Mouse (Mus musculus) right cerebral cortex, postnatal 25 days (tissue): ENCODE data around the gene Atp6v1g3.

Source experiments
- DNase-seq: peaks from one replicate; pipeline ENCODE4 v3.0.0; 2022

The Atp6v1g3 gene

DNA sequence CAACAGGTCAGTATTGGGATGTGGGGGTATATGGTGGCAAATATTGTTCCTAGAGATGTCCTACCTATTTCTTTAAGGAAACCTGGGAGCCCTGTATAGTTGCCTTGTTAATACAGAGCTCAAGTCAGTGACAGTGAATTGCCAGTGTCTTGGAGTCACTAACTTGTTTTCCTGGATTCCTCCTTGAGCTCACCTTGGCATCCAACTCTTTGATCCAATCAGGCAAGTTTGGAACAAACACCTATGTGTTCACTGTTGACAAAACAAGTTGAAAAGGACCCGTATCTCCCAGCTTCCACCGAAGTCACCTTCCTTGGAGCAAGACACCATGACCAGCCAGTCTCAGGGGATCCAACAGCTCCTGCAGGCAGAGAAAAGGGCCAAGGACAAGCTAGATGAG, at the start of gene Atp6v1g3:
Atp6v1g3 (plus strand) TSS at position 301 of the 400 bp plus-strand sequence.
- DNase-seq = no peak

GRCm38 (mm10) chr1:138233051-138233450, 40.5 kb upstream of the Atp6v1g3 start:
- DNase-seq = no peak

DNA sequence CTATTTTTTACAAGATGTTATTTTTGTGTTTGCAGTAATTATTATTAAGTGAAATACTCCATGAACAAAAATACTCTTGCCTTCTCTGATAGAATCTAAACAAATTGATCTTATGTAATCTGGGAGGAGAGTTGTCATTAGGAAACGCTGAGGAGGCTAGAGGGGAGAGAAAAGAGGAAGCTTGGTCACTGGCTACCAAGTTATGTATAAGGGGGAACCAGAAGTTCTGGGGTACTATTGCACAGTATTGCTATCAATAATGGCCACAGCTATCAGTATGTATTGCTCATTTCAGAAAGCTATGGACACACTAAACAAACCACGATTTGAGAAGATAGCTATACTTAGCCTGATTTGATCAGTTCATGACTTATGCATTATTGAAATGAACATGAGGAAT, 36.3 kb upstream of the Atp6v1g3 start:
- no peak for DNase-seq

DNA sequence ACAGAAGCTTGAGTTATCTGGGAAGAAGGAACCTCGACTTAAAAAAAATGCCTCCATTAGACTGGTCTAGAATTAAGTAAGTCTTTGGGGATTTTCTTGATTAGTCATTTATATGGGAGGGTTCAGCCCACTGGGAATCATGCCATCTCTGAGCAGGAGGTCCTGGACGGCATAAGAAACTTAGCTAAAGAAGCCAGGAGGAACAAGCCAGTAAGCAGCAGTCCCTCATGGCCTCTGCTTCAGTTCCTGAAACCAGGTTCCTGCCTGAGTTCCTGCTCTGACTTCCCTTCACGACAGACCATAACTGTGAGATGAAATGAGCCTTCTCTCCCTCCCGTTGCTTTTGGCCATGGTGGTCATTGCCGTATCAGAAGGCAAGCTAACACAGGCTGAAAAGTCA, 29.6 kb upstream of the Atp6v1g3 start:
- DNase-seq = no peak

DNA sequence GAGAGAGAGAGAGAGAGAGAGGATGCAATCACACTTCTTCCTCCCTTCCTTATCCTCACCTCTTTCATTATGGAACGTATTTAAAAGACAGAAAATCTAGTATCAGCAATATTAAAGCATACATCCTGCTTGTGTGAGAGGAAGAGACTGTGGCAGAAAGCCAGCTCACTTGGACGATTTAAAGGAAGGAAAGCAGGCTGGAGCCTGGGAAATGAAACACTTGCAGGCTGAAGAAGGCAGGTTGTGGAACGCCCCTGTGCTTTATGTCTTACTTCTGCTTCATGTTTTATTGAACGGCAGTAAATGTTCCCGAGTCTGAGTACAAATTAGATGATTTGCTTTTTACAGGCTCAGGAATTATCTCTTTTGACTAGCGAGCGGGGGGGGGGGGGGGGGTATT, 29.1 kb upstream of the Atp6v1g3 start:
- peak; percentile 14 for DNase-seq

DNA sequence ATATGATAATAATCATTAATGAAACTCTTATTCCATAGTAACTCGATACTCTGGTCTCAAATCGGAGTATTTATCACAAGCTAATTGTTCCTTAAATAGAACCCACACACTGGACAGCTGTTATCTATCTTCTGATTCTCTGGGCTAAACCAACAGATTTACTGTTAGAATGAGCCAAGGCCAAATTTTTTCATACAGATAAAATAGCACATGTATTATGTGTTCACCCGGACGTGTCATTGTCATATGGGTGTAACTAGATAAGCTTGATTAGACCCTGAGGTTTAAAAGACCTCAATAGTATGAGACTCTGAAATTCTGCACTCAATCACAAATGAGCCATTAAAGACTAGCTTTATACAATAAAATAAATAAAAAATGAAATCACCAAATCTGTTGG, 28.4 kb upstream of the Atp6v1g3 start:
- no peak for DNase-seq

GRCm38 (mm10) chr1:138245533-138245932, 28.0 kb upstream of the Atp6v1g3 start:
- DNase-seq = no peak

GRCm38 (mm10) chr1:138246438-138247164, 26.9 kb upstream of the Atp6v1g3 start:
- DNase-seq = no peak

GRCm38 (mm10) chr1:138247699-138248483, 25.6 kb upstream of the Atp6v1g3 start:
- no peak for DNase-seq

DNA sequence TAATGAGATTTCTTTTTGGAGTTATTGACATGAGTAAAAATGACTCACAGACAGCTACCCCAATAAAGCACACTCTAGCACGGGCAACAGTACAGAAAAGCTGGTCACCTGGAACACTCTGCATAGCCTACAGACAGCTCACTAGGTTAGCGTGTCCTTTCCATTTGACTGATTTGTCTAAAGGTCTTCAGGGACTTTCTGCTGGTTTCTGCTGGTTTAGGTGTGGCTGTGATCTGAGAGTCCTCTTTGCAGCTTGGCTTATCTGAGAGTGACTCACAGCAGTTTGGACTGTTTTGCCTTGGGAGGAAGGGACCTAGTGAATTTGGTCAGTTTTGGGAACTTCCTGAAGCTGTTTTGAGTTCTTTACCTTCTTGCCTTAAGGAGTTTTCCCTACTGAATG, 24.8 kb upstream of the Atp6v1g3 start:
- DNase-seq = no peak

- no peak for DNase-seq
These were observed 22.6 kb upstream of the Atp6v1g3 start for GRCm38 (mm10) chr1:138250951-138251350.

- DNase-seq = no peak
These were observed 17.3 kb upstream of the Atp6v1g3 start for GRCm38 (mm10) chr1:138256172-138256789.

- DNase-seq = no peak
These were observed 14.8 kb upstream of the Atp6v1g3 start for GRCm38 (mm10) chr1:138258758-138259157.

DNA sequence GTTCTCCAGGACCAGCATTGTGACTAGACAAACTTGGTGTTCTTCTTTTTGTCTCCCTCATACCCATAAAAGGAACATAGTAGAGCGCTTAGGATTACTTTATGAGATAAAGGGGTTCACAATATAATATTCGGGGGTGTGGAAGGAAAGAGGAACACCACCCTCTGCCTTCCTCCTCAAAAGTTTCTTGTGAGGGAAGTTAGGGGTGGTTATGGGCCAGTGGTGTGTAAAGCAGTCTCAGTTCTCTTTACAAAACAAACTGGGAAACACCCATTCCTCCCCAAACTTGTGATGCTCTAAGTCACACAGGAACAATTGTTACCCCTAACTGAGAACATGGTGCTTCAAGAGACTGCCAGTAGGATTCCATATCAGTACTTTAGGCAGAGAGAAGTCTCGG, 12.0 kb upstream of the Atp6v1g3 start:
- no peak for DNase-seq

DNA sequence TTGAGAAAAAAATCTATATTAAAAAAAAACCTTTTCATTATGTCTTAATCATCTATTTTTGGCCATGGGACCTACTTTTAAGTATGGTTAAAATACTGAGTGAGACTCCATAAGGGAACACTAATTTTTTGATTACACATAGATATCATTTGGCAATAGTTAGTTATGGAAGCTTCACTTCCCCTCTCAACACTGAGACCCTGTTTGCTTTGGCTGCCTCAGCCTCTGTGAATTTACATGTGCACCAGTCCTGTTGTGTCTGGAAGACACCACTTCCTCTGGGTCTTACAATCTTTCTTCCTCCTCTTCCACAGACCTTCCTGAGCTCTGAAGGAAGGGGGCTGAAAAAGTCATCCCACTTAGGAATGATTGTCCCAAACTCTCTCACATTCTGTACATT, 11.1 kb upstream of the Atp6v1g3 start:
- DNase-seq = no peak

- no peak for DNase-seq
These were observed 6.0 kb upstream of the Atp6v1g3 start for GRCm38 (mm10) chr1:138267465-138268055.

GRCm38 (mm10) chr1:138274930-138275329, 1.4 kb downstream of the Atp6v1g3 start:
- DNase-seq = no peak

DNA sequence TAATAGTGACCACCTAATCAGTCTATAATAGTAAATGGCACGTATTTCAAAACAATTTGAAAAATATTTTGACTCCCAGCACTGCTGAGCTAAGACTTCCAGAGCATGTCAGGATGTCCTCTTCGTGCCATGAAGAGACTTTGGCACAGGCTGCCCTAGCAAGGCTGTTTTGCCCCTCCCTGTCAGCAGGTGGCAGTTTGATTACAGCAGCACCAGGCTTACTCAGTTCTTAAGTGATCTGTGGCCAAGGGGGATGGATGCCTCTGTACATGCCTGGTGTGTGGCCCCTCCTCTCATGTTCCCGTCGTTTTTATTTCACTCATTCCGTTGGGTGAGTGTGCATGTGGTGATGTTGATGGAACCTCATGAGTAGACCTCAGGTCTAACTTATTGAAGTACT, 2.3 kb downstream of the Atp6v1g3 start:
- no peak for DNase-seq

DNA sequence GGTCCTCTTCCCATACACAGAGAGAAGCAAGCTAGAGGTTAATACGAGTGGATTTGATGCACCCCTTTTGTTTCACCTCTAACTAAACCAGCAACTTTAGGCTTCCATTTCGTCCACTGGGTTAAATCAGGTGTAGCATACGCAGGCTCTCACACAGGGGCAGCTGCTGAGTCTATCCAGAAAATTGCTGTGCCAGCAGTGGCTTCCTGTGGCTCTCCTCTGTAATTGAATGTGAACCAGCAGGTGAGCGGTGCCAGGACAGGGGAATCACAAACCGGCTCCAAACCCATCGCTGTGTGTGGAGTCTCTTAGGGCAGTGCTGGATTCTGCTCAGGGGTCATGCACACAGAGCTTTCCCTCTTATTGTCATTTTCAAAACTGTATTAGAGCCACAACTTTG, 7.6 kb downstream of the Atp6v1g3 start:
- no peak for DNase-seq

- no peak for DNase-seq
These were observed 9.0 kb downstream of the Atp6v1g3 start for GRCm38 (mm10) chr1:138282413-138283141.

- no peak for DNase-seq
These were observed 14.1 kb downstream of the Atp6v1g3 start for GRCm38 (mm10) chr1:138287665-138288064.

DNA sequence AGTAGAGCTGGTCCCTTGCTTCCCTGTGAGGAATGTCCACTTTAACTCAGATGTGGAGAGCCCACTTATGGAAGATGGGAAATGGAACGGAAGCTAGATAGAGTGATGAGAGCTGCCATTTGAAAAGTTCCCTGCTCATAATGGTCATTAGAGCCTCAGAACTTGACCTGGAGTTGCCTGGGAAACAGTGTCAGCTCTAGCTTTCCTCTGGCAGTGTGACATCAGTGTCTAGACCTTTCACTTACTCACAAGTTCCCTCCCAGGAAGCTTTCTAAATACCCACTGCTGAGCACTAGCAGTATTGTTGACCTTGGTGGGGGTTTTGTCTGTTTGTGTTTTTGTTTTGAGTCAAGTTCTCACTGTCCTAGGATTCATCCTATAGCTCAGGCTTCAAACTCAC, 15.2 kb downstream of the Atp6v1g3 start:
- no peak for DNase-seq
